Mouse (Mus musculus) layer of hippocampus, adult 6 months (tissue): ENCODE results near the gene AU040320. TPM values are rescaled to one million over a fixed set of nuclear protein-coding genes. Genes with fewer than 3 reads are reported as not detected.

Source experiments
- long read RNA-seq, 2 experiments: library from polyadenylated mRNA; unstranded; transcript quantifications; one replicate each; pipeline ENCODE4 v2.0.0; 2019 to 2020
- polyA plus RNA-seq: library from polyadenylated mRNA; unstranded; fragments of <200 nt; fragmentation: Nextera tagmentation; gene quantifications from 2 replicates; pipeline ENCODE4 v1.2.3, GENCODE M21; 2021

The AU040320 gene
- 21.1 and 32.6 TPM in 2 replicates for polyA plus RNA-seq
- long read RNA-seq, experiment 1, full-length matches to known transcripts: 5 of 30 reads
- long read RNA-seq, experiment 1, partial matches to known transcripts: 19 of 30 reads
- long read RNA-seq, experiment 1, other reads (novel, unspliced or antisense): 6 of 30 reads
- long read RNA-seq, experiment 2, full-length matches to known transcripts: 71 of 141 reads
- long read RNA-seq, experiment 2, partial matches to known transcripts: 43 of 141 reads
- long read RNA-seq, experiment 2, other reads (novel, unspliced or antisense): 27 of 141 reads

GRCm38 (mm10) chr4:126753268-126754230 is at the start of gene AU040320, which contains the start of gene Ncdn:
Gene AU040320, plus strand, starts transcription at chr4:126753544.
Gene Ncdn, minus strand, starts transcription at chr4:126753438.

GRCm38 (mm10) chr4:126736001-126736414 is 17.3 kb upstream of the AU040320 start, which contains the start of gene Tfap2e:
Gene Tfap2e, minus strand, starts transcription at chr4:126736240.

Other genes with a start within 250 kb of the AU040320 start
- gene Ago4, start 220.1 kb upstream of the AU040320 start, polyA plus RNA-seq: 0.65 TPM in 2 replicates
- gene Clspn, start 196.6 kb upstream of the AU040320 start, polyA plus RNA-seq: 0.30 and 0.34 TPM in 2 replicates
- gene 5730409E04Rik, start 143.7 kb upstream of the AU040320 start, polyA plus RNA-seq: 36.5 and 37.0 TPM in 2 replicates
- gene Psmb2, start 75.9 kb upstream of the AU040320 start, polyA plus RNA-seq: 317 and 340 TPM in 2 replicates
- not detected in 2 replicates for gene Tfap2e, start 17.3 kb upstream of the AU040320 start, polyA plus RNA-seq
- 535 and 608 TPM in 2 replicates for gene Ncdn, start 106 bp upstream of the AU040320 start, polyA plus RNA-seq
- 6.0 and 6.1 TPM in 2 replicates for gene Zmym4, start 214.6 kb downstream of the AU040320 start, polyA plus RNA-seq